Mouse (Mus musculus) layer of hippocampus, postnatal 14 days (tissue): Measurements from ENCODE around the gene Ptgdr2. TPM values are rescaled to one million over a fixed set of nuclear protein-coding genes. Genes with fewer than 3 reads are reported as not detected.

ENCODE experiments used
- DNase-seq, 2 experiments: peaks; one replicate each; pipeline ENCODE4 v3.0.0; 2021 to 2022; ENCODE audit warnings: low spot score in 2 of 2, mixed read lengths in 1 of 2
- total RNA-seq, 2 experiments: library from RNA; stranded (reverse); gene quantifications; 2 replicates each; pipeline ENCODE4 v1.2.3; 2021

The Ptgdr2 gene
- total RNA-seq, 2 experiments from 2014 or later = 0.29 to 0.32 TPM

DNA sequence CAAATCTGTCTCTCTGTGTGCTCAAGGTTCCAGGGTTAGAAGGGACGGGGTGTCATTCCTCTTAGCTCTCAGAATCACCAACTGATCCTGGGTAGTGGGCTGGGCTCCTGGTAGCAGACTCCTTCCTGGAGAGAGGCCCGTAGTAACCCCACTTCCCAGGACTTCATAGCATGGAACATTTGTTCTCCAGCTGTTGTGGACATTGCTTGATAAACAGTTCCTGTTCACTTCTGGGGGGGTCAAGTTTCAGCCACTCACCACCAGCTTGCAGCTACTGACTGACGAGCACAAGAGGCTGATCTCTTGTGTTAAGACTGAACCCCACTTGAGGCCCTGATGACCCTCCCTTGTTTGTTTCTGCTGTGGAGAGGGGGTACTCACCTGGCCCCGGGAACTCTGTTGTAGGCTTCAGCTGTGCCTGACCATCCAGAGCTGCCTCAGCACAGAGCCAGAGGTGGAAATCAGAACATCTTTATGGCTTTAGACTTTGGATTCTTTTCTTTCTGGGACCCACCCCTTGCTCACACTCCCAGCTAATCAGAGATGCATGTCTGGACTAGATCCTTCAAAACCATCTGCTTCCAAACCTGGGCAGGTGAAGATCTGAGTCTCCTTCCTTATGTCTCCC is 37.4 kb downstream of the Ptgdr2 start, which contains the start of gene Ms4a10:
TSS of gene Ms4a10 (minus strand) at position 433 of the 628 bp plus-strand sequence.
- DNase-seq = no peak

- no peak for DNase-seq
Measured at GRCm38 (mm10) chr19:10975187-10975586, 38.2 kb downstream of the Ptgdr2 start.

DNA sequence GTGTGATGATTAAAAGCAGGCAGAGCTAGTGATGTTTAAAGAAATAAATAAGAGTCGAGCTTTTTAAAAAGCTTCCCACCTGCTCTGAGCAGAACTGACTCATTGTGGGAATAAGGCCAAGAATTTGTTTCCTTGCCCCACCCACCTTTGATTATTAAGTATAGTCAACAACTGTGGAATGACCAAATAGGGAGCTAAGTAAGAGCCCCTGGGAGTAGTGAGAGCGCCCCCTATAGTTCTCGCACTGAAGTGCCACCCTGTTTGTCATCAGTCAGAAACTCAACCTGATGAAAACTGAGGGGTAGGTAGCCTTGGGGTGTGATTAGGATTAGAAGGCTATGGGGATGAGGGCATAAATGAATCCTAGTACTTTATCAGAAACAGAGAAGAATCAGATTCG is 39.4 kb downstream of the Ptgdr2 start:
- DNase-seq = no peak

- peak; percentile 64 to 70 for DNase-seq
Measured at GRCm38 (mm10) chr19:10979184-10980168, 42.5 kb downstream of the Ptgdr2 start.

GRCm38 (mm10) chr19:10980210-10980609 is 43.2 kb downstream of the Ptgdr2 start:
- no peak for DNase-seq

GRCm38 (mm10) chr19:10983146-10983545 is 46.2 kb downstream of the Ptgdr2 start:
- no peak for DNase-seq

DNA sequence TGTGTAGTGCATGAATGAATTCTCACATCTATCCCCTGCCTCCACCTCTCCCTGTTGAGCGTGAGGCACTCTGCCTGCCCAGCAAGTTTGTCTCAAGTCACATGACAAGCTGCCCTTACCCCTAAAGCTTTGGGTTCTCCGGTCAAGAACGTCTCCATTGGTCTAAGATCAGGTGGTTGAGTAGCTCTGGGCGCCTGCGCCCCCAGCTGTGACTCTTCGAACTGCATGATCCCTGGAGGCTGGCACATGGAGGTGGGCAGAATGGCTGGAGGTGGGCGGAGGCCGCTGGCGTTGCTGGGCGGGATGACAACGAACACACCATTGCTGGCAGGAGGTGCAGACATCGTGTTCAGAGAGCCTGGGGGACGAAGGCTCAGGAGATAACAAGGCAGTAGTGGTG is 47.6 kb downstream of the Ptgdr2 start:
- no peak for DNase-seq

DNA sequence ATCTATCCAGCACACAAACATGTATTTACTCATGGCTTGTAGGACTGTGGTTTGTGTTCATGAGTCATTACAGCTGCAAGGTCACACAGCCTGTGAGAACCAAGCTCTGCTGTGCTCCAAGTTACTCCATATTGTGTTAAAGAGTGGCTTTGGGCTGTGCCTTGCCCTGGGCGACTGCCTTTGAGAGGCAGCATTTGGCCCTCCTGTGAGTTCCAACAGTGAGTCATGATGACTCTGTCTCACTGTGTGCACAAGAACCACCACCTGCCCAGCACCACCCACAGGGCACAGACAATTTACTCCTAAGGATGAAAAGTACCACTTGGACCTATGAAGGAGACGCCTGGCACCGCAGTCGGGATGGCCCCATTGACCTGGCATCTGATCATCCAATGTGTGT is 48.9 kb downstream of the Ptgdr2 start:
- DNase-seq = no peak

DNA sequence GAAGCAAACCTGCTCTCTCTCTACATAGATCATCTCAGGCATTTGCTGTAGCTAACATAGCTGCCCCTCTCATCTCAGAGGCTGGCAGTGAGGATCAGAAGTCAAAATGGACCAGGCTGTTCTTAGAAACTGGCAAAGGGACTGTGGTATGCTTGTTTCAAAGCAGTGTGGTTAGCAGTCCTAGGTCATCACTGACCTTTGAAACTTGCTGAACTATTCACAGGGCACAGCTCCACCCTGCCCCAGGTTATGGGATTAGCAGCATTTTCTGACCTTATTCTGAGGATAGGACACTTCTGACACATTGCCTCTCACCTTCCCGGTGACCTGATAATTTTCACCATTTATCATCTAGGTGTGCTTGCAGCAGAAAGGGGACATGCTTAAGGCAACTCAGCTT is 51.6 kb downstream of the Ptgdr2 start:
- DNase-seq = no peak

DNA sequence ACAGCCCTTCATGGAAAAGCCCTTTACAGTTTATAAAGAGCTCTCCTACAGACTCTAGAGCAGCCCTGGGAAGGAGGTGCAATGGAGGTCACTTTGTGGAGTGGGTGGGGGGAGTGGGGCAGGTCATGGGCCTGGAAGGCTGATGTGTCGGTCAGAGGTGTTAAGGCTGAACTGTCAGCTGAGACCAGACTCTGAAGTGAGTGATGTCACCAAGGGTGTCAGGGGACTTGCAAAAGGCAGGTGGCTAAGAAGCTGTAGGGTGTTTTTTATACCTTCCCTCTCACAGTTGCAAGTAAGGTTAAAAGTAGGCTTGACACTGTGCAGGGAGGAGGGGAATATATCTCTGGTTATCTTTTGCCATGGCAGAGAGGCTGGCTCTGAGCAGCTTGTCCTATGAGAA is 53.8 kb downstream of the Ptgdr2 start:
- no peak for DNase-seq

- no peak for DNase-seq
Measured at GRCm38 (mm10) chr19:10991911-10992310, 55.0 kb downstream of the Ptgdr2 start.

Other genes starting within 250 kb of the Ptgdr2 start
- gene Vps37c, start 248.4 kb upstream of the Ptgdr2 start, total RNA-seq = 10 to 100 TPM; 25.1 to 26.6 TPM
- under 1 TPM in 1 of 2 experiments, not detected in 1; 0.19 TPM for gene Cd5, start 198.2 kb upstream of the Ptgdr2 start, total RNA-seq
- gene Cd6, start 107.1 kb upstream of the Ptgdr2 start, total RNA-seq = under 1 TPM; 0.14 to 0.41 TPM
- 1 to 10 TPM; 1.8 to 3.0 TPM for gene Slc15a3, start 97.4 kb upstream of the Ptgdr2 start, total RNA-seq
- 100 to 1,000 TPM; 221 to 224 TPM for gene Tmem132a, start 67.2 kb upstream of the Ptgdr2 start, total RNA-seq
- gene Tmem109, start 55.2 kb upstream of the Ptgdr2 start, total RNA-seq = 10 to 100 TPM; 33.2 to 40.9 TPM
- 100 to 1,000 TPM; 198 to 203 TPM for gene Prpf19, start 41.9 kb upstream of the Ptgdr2 start, total RNA-seq
- not detected for gene Zp1, start 16.5 kb upstream of the Ptgdr2 start, total RNA-seq
- 1 to 10 TPM; 8.9 to 9.5 TPM for gene Ccdc86, start 12.1 kb downstream of the Ptgdr2 start, total RNA-seq
- not detected for gene Ms4a10, start 37.5 kb downstream of the Ptgdr2 start, total RNA-seq
- gene Ms4a15, start 56.1 kb downstream of the Ptgdr2 start, total RNA-seq = not detected
- gene Ms4a18, start 80.9 kb downstream of the Ptgdr2 start, total RNA-seq = not detected
- gene Ms4a8a, start 143.9 kb downstream of the Ptgdr2 start, total RNA-seq = not detected
- not detected for gene 1700017D01Rik, start 193.7 kb downstream of the Ptgdr2 start, total RNA-seq
- gene 1700025F22Rik, start 228.2 kb downstream of the Ptgdr2 start, total RNA-seq = not detected